Mouse (Mus musculus) midbrain, postnatal 0 days (tissue): ENCODE results near the gene Myh10. TPM values are rescaled to one million over a fixed set of nuclear protein-coding genes. Genes with fewer than 3 reads are reported as not detected.

Source experiments
- ATAC-seq: fragments of 200-750 bp; cut with Nextera tagmentation; 2 replicates; pipeline ENCODE4 v1.8.0; 2017; ENCODE audit warnings: moderate number of reproducible peaks, mild to moderate bottlenecking, moderate TSS enrichment, moderate library complexity; ENCODE audit not compliant: low FRiP score
- DNase-seq: peaks from one replicate; pipeline ENCODE4 v3.0.0-alpha.2; 2015; ENCODE audit warnings: low spot score
- H3K27ac ChIP-seq: fragments of 300-500 bp; sonication (generic); 2 replicates; pipeline ENCODE4 v1.5.1; 2014; ENCODE audit warnings: low read depth, mild to moderate bottlenecking, low read length, mixed read lengths
- H3K27me3 ChIP-seq: fragments of 300-500 bp; sonication (generic); 2 replicates; pipeline ENCODE4 v1.6.1; 2014; ENCODE audit warnings: low read length, control low read depth, mixed read lengths; ENCODE audit not compliant: insufficient read depth
- H3K36me3 ChIP-seq: fragments of 300-500 bp; sonication (generic); 2 replicates; pipeline ENCODE4 v1.6.1; 2014; ENCODE audit warnings: low read length, control low read depth, mixed read lengths; ENCODE audit not compliant: insufficient read depth
- H3K4me1 ChIP-seq: fragments of 300-500 bp; sonication (generic); 2 replicates; pipeline ENCODE4 v1.6.1; 2014; ENCODE audit warnings: mild to moderate bottlenecking, control low read depth, antibody characterized with exemption, low read length, mixed read lengths; ENCODE audit not compliant: insufficient read depth
- H3K4me2 ChIP-seq: fragments of 300-500 bp; sonication (generic); 2 replicates; pipeline ENCODE4 v1.6.1; 2014; ENCODE audit warnings: low read depth, mild to moderate bottlenecking, low read length, mixed read lengths; ENCODE audit not compliant: poor library complexity, severe bottlenecking
- H3K4me3 ChIP-seq: fragments of 300-500 bp; sonication (generic); 2 replicates; pipeline ENCODE4 v1.5.1; 2014; ENCODE audit warnings: low read depth, mild to moderate bottlenecking, low read length, moderate library complexity
- H3K9ac ChIP-seq: fragments of 300-500 bp; sonication (generic); replicated peaks from 2 replicates; pipeline ENCODE4 v1.6.1; 2014; ENCODE audit warnings: mild to moderate bottlenecking, low read length, moderate library complexity, mixed read lengths; ENCODE audit not compliant: poor library complexity, severe bottlenecking
- H3K9me3 ChIP-seq: fragments of 300-500 bp; sonication (generic); 2 replicates; pipeline ENCODE4 v1.6.1; 2016; ENCODE audit warnings: low read length, control low read depth
- CTCF ChIP-seq: IDR thresholded peaks from 2 replicates; pipeline ENCODE4 v1.5.1; 2016; ENCODE audit warnings: antibody characterized with exemption, mild to moderate bottlenecking
- WGBS: fragments of 180-500 bp; shearing (Covaris S2); extraction: QIAGEN DNeasy Blood & Tissue Kit; methylation state at CpG from one replicate; pipeline ENCODE4 v1.1.7; 2014; 5-methylcytosine and 5-hydroxymethylcytosine counted together
- polyA plus RNA-seq: library from polyadenylated mRNA; unstranded; fragments of >200 nt; fragmentation: Nextera tagmentation; extraction: Ambion mirVana; gene quantifications from 2 replicates; pipeline ENCODE4 v1.2.1, GENCODE M21; 2015
- total RNA-seq: library from RNA; depleted of rRNA; stranded (reverse); fragments of >200 nt; gene quantifications from 2 replicates; pipeline ENCODE4 v1.2.3, GENCODE M21; 2014

Gene Myh10
- total and polyA plus RNA-seq, 2 experiments from 2014 or later: 68.0 to 217 TPM

DNA sequence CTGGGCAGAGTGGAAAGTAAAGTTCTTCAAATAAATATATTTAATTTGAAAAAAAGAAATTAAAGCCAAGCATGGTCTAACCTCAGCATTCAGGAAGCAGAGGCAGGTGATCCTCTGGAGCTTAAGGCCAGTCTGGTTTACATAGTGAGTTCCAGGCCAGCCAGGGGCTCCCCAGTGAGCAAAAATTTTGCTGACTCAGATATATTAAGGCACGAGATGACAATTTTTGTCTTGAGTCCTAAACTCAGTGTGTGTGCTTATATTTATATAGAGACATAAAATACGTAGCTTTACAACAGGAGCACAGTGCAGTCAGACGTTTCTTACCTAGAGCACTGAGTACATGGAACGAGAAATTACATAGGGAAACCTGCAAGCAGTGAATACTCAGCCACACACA lies 69.8 kb downstream of the Myh10 start:
- ATAC-seq: no peak

DNA sequence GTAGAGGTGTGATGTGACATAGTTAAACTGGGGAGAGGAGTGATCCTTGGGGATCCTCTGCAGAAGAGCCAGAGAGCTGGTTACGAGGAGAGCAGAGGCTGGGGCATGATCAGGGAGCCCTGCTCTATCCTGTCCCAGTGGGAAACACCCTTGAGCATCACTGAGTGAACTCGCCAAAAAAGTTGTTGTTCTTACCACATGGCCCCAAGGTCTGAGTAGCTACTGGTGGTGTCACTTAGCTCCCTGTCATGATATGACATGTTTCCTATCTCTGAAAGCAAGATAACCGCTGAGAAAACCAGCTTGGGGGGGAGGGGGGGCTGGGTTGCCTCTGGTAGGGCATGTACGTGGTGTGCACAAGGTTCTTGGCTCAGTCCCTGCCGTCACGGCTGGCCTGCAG lies 70.3 kb downstream of the Myh10 start:
- Histone ChIP-seq H3K4me1 (no peaks in the 10 kb centered on the region), H3K27me3 (no peaks in the 10 kb centered on the region), H3K4me2 (no peak overlapping the region), H3K9me3 (no peaks in the 10 kb centered on the region), H3K9ac (no peak overlapping the region), H3K36me3 (peaks cover 40% of the 10 kb centered on the region; the same call in 1 of the 2 replicates), H3K4me3 (no peak overlapping the region), H3K27ac (no peak overlapping the region)
- TF ChIP-seq CTCF: no peak
- ATAC-seq: no peak
- no peak for DNase-seq
- 87% methylated on average over 6 of the region's 6 CpGs for WGBS

More for the DNA sequence above, 69.8 kb downstream of the Myh10 start:
- Histone ChIP-seq H3K27ac (no peak overlapping the region), H3K27me3 (no peaks in the 10 kb centered on the region), H3K9me3 (no peaks in the 10 kb centered on the region), H3K4me2 (no peak overlapping the region), H3K4me3 (no peak overlapping the region), H3K36me3 (peaks cover 37% of the 10 kb centered on the region; the same call in 1 of the 2 replicates), H3K4me1 (no peaks in the 10 kb centered on the region), H3K9ac (no peak overlapping the region)
- WGBS: 93% methylated on average over 4 of the region's 4 CpGs
- no peak for TF ChIP-seq CTCF
- no peak for DNase-seq

DNA sequence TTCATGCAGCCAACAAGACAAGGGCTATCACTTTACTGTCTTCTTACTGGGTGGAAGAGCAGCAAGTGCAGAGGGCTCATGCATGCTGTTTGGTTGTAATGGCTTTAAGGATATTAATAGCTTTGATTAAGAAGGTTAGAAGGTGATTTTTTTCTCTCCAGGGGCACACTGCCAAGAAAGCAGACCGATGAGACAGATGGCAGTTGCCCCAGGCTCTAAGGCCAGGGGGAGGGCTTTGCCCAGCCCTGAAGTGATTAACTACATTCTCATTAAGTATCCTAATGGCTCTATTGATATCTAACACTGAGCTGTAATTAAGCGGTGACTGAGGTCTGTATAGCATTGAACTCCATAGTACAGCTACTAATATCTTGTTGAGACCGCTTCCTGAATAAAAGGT lies 73.3 kb downstream of the Myh10 start:
- TF ChIP-seq CTCF: no peak
- no peak overlapping the region for H3K9ac ChIP-seq
- H3K27me3 ChIP-seq: no peaks in the 10 kb centered on the region
- no peak overlapping the region for H3K4me2 ChIP-seq
- H3K27ac ChIP-seq: no peak overlapping the region
- peaks cover 67% of the 10 kb centered on the region for H3K36me3 ChIP-seq
- H3K4me3 ChIP-seq: no peak overlapping the region
- no peaks in the 10 kb centered on the region for H3K9me3 ChIP-seq
- H3K4me1 ChIP-seq: no peaks in the 10 kb centered on the region
- 47% methylated on average over 3 of the region's 3 CpGs for WGBS
- ATAC-seq: no peak
- DNase-seq: peak; percentile 65

DNA sequence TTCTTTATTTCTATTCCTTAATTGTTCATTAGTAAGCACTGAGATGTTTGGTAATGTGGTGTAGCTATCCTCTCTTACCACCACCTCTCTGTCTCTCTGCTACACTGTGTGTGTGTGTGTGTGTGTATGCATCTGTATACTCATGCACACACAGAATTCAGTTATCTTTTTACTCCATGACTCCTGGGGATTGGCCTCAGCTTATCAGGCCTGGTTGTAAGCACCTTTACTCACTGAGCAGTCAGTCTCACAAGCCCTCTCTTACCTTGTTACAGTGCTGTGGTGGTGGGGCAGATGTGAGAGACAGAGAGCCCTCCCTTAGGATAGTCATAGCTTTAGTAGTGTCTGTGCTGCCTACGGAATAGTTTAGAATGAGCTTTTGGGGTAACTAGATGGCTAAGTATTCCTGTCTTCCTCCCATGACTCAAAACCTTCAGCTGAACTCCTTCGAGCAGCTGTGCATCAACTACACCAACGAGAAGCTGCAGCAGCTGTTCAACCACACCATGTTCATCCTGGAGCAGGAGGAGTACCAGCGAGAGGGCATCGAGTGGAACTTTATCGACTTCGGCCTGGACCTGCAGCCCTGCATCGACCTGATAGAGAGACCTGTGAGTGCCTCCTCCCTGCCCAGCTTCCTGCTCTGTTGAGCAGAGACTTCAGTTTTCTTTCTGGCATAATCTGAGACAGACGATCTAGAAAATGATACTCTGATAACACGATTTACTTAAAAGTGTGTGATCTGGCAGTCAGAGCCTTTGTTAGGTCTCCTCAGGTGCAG lies 76.6 kb downstream of the Myh10 start:
- no peak overlapping the region for H3K9ac ChIP-seq
- no peak overlapping the region for H3K27ac ChIP-seq
- H3K4me1 ChIP-seq: no peaks in the 10 kb centered on the region
- H3K36me3 ChIP-seq: peaks cover 86% of the 10 kb centered on the region
- TF ChIP-seq CTCF: no peak
- no peak overlapping the region for H3K4me2 ChIP-seq
- WGBS: 98% methylated on average over 10 of the region's 10 CpGs
- no peaks in the 10 kb centered on the region for H3K9me3 ChIP-seq
- no peak overlapping the region for H3K4me3 ChIP-seq
- ATAC-seq: no peak
- no peak for DNase-seq
- no peaks in the 10 kb centered on the region for H3K27me3 ChIP-seq

DNA sequence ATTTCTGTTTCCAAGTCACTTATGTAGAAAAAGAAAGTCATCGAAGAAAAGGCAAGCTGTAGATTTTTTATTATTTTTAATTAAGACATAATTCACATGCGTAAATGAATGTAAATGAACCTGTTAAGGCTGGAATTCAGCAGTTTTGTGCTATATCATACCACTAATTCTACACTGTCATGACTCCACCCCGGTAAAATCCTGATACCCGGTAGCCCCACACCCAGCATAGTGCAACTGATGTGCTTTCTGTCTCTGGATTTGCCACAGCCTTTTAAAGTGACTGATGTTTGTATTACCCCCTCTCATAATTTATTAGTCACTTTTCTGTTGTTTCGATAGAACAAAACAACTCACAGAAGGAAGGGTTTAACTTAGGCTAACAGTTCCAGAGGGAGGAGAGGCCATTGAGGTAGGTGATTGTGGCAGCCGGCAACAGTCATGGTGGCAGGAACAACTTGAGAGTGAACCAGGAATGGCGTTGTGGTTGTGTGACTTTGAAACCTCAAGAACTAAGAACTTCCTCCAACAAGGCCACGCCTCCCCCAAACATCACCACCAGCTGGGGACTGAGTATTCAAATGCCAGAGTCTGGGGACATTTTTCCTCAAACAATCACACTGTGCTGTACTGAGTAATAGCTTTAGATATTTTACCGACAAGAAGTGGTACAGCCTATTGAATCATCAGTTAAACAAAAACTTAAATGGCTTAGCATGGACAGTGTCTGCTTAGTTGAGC lies 78.6 kb downstream of the Myh10 start:
- no peak overlapping the region for H3K4me3 ChIP-seq
- H3K9me3 ChIP-seq: no peaks in the 10 kb centered on the region
- H3K27me3 ChIP-seq: no peaks in the 10 kb centered on the region
- ATAC-seq (no peak), DNase-seq (no peak)
- no peaks in the 10 kb centered on the region for H3K4me1 ChIP-seq
- WGBS: 94% methylated on average over 9 of the region's 9 CpGs
- no peak overlapping the region for H3K9ac ChIP-seq
- no peak overlapping the region for H3K27ac ChIP-seq
- peaks cover 88% of the 10 kb centered on the region for H3K36me3 ChIP-seq
- H3K4me2 ChIP-seq: no peak overlapping the region
- no peak for TF ChIP-seq CTCF

DNA sequence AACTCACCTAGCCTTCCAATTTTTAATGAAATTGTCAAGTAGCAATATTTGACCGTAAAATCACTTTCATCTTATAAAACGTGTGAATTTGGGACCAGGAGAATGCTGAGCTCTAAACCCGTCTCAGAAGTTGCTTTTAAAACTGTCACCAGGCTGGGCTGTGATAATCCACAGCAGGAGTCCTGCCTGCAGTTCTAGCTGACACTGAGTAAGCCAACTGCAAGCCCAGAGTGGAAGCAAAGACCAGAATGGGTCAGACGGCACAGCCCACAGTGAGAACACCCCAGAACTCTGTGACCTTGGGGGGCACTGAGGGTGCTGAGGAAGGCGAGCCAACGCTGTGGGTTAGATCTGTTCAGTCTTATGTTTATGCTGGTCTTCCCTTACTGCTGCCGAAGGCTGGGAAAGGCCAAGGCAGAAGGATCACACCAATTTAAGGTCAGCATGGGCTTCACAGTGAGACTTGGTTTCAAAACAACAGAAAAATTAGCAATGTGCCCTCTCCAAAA lies 84.8 kb downstream of the Myh10 start:
- H3K4me1 ChIP-seq: no peaks in the 10 kb centered on the region
- WGBS: 78% methylated on average over 7 of the region's 7 CpGs
- DNase-seq (no peak), ATAC-seq (no peak)
- TF ChIP-seq CTCF: no peak
- H3K27ac ChIP-seq: no peak overlapping the region
- H3K9ac ChIP-seq: no peak overlapping the region
- H3K27me3 ChIP-seq: no peaks in the 10 kb centered on the region
- no peak overlapping the region for H3K4me2 ChIP-seq
- peaks cover 49% of the 10 kb centered on the region for H3K36me3 ChIP-seq
- no peaks in the 10 kb centered on the region for H3K9me3 ChIP-seq
- H3K4me3 ChIP-seq: no peak overlapping the region
